Mouse (Mus musculus) megakaryocyte, embryonic 14.5 days (primary cell): Measurements from ENCODE around the gene Zfp317. TPM values are rescaled to one million over a fixed set of nuclear protein-coding genes. Genes with fewer than 3 reads are reported as not detected.
"Not testable (repeated sequence)": the region's sequence is repeated elsewhere in the genome, so short reads cannot be mapped to it uniquely, and the experiment has no call there.

ENCODE experiments used
- H3K27me3 ChIP-seq: replicated peaks from 2 replicates; pipeline ENCODE3; 2012; ENCODE audit warnings: inconsistent platforms
- H3K36me3 ChIP-seq: replicated peaks from 2 replicates; pipeline ENCODE3; 2012; ENCODE audit warnings: low read length, inconsistent platforms, mixed read lengths
- H3K4me1 ChIP-seq: 2 replicates; pipeline ENCODE4 v1.6.1; 2012; ENCODE audit warnings: inconsistent platforms
- H3K4me3 ChIP-seq: replicated peaks from 2 replicates; pipeline ENCODE3; 2012; ENCODE audit warnings: moderate library complexity, mild to moderate bottlenecking, inconsistent platforms
- H3K9me3 ChIP-seq: 2 replicates; pipeline ENCODE4 v1.6.1; 2012; ENCODE audit warnings: inconsistent platforms
- FLI1 ChIP-seq: IDR thresholded peaks from 2 replicates; pipeline ENCODE4 v1.6.1; 2012; ENCODE audit warnings: low read length, inconsistent platforms, mixed read lengths
- GATA1 ChIP-seq: IDR thresholded peaks from 3 replicates; pipeline ENCODE4 v1.6.1; 2012; ENCODE audit warnings: mixed read lengths, low read length, inconsistent platforms, borderline replicate concordance
- polyA plus RNA-seq: library from polyadenylated mRNA; stranded (reverse); fragments of >175 nt; gene quantifications from 2 replicates; pipeline ENCODE4 v1.2.3, GENCODE M21; 2012; ENCODE audit warnings: low replicate concordance; ENCODE audit not compliant: insufficient read depth

Gene Zfp317
- polyA plus RNA-seq = 0.28 and 0.54 TPM in 2 replicates

DNA sequence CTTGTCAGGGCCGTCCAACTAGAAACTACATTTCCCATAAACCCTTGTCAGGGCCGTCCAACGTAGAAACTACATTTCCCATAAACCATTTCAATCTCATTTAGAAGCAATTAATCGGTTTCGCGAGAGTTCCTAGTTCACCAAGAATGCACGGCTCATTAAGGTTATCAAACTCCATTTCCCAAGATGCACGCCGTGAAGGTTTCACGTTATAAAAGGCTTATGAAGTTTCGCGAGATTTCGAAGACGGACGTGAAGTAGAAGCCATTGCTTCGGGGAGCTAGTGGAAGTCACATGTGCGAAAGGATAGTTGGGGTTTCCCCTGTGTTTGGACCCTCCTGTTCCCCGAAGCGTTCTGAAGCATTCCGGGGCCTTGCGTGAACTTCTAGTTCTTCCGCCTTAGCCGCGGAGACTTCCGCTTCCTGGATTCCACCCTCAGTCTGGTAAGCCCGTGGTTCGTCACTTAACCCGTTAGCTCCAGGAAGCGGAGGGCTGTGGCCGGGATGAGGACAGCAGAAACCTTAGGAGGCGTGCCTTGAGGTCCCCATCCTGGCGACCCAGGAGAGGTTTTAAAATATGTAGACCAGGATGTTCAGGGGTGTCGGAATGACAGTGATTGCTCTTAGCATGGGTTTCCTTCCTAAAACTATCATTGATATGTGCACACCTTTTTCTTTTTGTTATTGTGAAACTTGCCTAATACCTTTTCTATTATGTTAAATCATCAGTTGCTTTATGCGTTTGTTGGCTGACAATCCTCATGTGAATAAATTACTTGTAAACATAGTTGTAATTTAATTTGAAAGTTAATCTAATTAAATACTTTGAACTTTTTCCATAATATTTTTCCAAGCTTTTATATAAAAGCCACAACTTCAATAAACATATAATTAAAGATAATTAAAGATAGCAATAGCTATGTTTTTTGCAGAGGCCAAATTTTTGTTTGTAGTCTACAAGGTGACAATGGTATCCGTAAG, at the start of gene Zfp317:
Gene Zfp317 (plus strand): TSS at position 260 of the 980 bp plus-strand sequence.
- Histone ChIP-seq H3K4me1 (peaks cover 26% of the 10 kb centered on the region), H3K36me3 (peaks cover 30% of the 10 kb centered on the region), H3K27me3 (no peaks in the 10 kb centered on the region), H3K9me3 (no peaks in the 10 kb centered on the region), H3K4me3 (peak within 1 kb of the TSS; percentile 95)
- TF ChIP-seq GATA1 = no peak
- no peak for TF ChIP-seq FLI1

DNA sequence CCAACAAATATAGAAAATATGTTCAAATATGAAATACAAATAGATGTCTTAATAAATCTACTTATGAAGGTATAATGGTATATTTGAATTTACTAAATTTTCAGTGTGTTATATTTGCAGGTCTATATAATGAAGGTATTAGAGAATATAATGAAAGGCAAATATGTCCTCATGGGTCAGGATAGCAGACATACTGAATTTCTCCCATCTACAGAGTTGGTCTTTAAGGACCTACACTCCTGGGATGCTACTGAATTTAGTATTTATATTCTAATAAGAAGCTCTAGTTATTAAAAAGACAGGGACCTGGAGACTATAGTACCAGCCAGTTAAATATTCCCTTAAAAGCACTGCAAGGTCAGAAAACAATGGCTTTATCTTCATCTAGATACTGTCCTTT, 39.6 kb upstream of the Zfp317 start, which contains the start of gene Olfr855:
Gene Olfr855 (plus strand): TSS at position 301 of the 400 bp plus-strand sequence.
- H3K36me3 ChIP-seq = no peaks in the 10 kb centered on the region
- no peaks in the 10 kb centered on the region for H3K4me1 ChIP-seq
- no peak within 1 kb of the TSS for H3K4me3 ChIP-seq
- no peak for TF ChIP-seq FLI1
- no peak for TF ChIP-seq GATA1
- no peaks in the 10 kb centered on the region for H3K9me3 ChIP-seq
- H3K27me3 ChIP-seq = no peaks in the 10 kb centered on the region

DNA sequence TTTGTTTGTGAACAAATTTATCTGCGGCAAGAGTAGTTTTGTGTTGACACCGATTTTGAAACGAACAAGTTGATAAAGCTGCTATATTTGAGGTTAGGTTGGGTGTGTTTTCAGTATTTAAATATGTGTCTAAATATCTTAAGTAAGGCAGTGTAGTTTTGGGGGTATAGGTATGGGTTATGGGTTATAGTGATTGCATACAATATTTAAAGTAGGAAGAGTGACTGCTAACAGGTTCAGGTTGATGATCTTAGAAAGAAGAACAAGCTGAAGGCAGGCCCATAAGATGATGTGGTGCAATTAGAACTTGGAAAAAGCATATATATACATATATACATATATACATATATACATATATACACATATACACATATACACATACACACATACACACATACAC, 605 bp upstream of the Zfp317 start:
- peaks cover 18% of the 10 kb centered on the region for H3K4me1 ChIP-seq
- TF ChIP-seq FLI1 (no peak), GATA1 (no peak)
- no peaks in the 10 kb centered on the region for H3K9me3 ChIP-seq

DNA sequence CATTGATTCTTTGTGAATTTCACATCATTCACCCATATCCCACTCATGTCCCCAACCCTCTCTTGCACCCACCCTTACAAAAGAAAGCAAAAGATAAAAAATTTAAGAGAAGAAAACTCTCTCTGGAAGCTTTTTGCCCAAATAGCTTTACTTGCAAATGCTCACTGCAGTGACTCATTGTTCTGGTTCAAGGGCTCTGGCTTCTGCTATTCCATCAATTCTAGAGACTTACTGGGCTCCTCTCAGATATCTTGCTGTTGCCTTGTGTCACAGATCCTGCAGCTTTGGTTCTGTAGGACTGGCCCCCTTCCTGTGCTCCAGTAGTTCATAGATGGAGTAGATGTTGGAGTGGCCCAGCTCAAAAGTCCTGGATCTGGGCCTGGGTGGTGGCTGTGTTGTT, 7.7 kb downstream of the Zfp317 start:
- no peaks in the 10 kb centered on the region for H3K9me3 ChIP-seq
- no peak for TF ChIP-seq GATA1
- no peak for TF ChIP-seq FLI1
- no peaks in the 10 kb centered on the region for H3K27me3 ChIP-seq
- H3K4me1 ChIP-seq = peaks cover 42% of the 10 kb centered on the region
- H3K4me3 ChIP-seq = no peak overlapping the region
- H3K36me3 ChIP-seq = peaks cover 60% of the 10 kb centered on the region

More for the DNA sequence above, 605 bp upstream of the Zfp317 start:
- Histone ChIP-seq H3K4me3 (no peak overlapping the region), H3K27me3 (no peaks in the 10 kb centered on the region), H3K36me3 (peaks cover 22% of the 10 kb centered on the region)

DNA sequence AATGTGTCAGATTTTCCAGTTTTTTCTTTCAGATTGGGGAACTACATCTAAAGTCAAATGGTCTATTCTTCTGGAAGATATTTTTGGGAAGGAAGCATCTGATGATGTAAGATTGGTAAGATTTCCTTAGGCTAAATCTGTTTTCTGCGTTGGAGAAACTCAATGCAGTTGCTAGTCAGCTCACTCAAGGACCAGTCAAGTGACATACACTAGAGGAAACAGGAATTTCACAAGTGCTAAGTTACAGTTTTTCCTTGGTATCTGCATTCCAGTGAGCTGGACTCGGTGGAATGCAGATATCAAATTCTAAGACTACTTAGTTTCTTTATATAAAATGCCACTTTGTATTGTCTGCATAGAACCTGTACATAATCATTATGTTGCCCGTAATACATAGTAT, 23.3 kb downstream of the Zfp317 start:
- Histone ChIP-seq H3K4me3 (no peak overlapping the region), H3K27me3 (no peaks in the 10 kb centered on the region), H3K9me3 (0 out of 2 replicates have a peak, but pooled peaks cover 3% of the 10 kb centered on the region), H3K36me3 (peaks cover 98% of the 10 kb centered on the region), H3K4me1 (peaks cover 22% of the 10 kb centered on the region; the same call in 1 of the 2 replicates)
- no peak for TF ChIP-seq GATA1
- no peak for TF ChIP-seq FLI1

DNA sequence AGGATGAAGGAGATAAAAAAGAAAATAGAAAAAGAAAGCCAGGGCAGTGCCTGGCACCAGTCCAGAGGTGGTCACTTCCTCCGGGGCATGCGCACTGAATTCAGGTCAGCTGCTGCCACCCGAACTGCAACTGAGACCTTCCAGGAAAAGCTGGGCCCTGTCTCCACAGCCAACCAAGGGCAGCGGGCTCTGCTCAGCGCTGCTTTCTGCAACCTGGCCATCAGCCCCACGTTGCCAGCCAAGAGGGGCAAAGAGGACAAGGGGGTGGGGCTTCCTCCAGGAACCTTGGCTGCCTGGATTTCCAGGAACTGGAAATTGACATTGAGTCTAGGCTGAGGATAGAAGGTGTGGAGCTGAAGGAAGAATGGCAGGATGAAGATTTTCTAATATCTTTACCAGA, 68.4 kb downstream of the Zfp317 start:
- Histone ChIP-seq H3K4me3 (peak overlapping the region; percentile 24), H3K36me3 (peaks cover 3% of the 10 kb centered on the region), H3K4me1 (peaks cover 23% of the 10 kb centered on the region), H3K27me3 (no peaks in the 10 kb centered on the region), H3K9me3 (peaks cover 13% of the 10 kb centered on the region)
- TF ChIP-seq GATA1 = no peak
- TF ChIP-seq FLI1 = no peak

DNA sequence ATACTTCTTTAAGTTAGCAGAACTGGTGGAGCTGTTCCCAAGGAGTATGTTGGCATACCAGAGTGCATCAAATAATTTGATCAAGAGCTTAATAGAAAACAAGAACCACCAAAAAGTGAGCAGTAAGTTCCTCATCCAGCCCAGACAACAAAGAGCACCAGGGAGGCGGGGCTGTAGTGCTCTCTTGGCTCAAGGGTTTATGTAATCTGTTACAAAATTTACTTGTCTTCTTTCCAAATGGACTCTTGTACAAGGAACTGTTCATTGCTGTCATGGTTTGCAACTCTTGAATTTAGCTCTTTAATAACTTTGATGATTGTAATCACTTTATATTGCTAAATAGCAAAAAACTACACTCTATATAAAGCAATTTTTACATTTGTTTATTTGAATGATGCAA, 69.5 kb downstream of the Zfp317 start:
- Histone ChIP-seq H3K36me3 (peaks cover 3% of the 10 kb centered on the region), H3K4me1 (peaks cover 23% of the 10 kb centered on the region), H3K9me3 (peaks cover 13% of the 10 kb centered on the region), H3K27me3 (no peaks in the 10 kb centered on the region), H3K4me3 (no peak overlapping the region)
- TF ChIP-seq GATA1 (no peak), FLI1 (no peak)

DNA sequence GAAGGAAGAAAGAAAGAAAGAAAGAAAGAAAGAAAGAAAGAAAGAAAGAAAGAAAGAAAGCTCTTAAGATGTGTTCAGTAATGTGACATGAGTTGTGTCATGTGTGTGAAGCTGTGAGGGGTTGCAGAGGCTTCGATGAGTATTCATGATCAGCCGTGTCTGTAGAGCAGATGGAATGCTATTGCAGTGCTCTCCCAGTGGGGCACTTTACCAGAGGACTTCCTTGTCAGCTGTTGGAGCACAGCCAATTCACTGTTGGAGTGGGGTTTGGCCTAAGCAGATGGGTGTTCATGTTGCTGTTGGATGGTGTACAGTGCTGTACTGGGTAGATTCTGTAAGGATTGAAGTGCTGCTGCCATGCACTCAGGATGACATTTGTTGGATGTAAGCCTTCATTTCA, 70.5 kb downstream of the Zfp317 start:
- Histone ChIP-seq H3K27me3 (no peaks in the 10 kb centered on the region), H3K4me3 (no peak overlapping the region), H3K4me1 (peaks cover 23% of the 10 kb centered on the region), H3K36me3 (peaks cover 3% of the 10 kb centered on the region), H3K9me3 (peaks cover 13% of the 10 kb centered on the region)
- no peak for TF ChIP-seq FLI1
- no peak for TF ChIP-seq GATA1

DNA sequence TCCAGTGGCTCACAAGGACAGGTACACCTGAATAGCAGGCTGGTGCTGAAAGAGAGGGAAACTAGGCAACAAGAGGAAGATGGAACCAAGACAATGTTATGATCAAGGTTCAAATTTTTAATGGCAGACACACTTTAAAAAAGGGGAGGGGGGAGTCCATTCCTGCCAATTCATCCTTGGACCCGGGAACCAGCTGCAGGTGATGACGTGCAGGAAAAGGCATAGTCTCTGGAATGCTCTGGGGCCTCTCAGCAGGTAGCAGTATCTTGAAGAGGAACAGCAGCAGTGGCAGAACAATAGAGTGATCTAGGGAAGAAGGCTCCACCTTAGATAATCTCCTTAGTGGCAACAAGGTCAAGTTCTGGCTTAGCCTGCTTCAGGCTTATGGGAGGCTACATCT, 72.4 kb downstream of the Zfp317 start:
- Histone ChIP-seq H3K9me3 (peaks cover 16% of the 10 kb centered on the region), H3K4me1 (peaks cover 20% of the 10 kb centered on the region)
- not testable (repeated sequence) for H3K27me3 ChIP-seq, H3K36me3 ChIP-seq, H3K4me3 ChIP-seq

DNA sequence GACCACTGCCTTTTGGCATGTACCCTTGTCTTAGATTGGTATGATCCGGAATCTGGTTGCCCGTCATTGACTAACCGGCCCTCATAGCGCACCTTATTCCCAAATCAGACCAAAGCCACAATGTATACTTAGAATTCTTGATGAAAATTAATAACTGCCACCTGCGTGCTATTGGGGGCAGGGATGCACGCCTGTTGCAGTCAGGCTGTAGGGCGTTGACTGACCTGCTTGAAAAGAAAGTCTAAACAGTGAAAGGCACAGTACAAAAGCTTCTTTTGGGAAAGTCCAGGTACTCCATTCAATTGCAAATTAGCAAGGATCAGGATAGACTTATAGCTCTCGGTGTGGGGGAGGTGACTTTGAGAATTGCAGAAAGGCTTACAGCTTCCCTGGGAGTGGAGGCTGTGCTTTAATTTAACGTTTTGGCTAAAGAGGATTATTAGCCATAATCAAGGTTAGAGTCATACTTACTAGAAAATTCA, 73.0 kb downstream of the Zfp317 start:
- H3K36me3 ChIP-seq, H3K4me3 ChIP-seq, H3K27me3 ChIP-seq: not testable (repeated sequence)
- peaks cover 16% of the 10 kb centered on the region for H3K4me1 ChIP-seq
- peaks cover 16% of the 10 kb centered on the region for H3K9me3 ChIP-seq

Other genes with a start within 250 kb of the Zfp317 start
- gene Olfr847, start 243.4 kb upstream of the Zfp317 start, polyA plus RNA-seq = not detected in 2 replicates
- gene Olfr849, start 181.8 kb upstream of the Zfp317 start, polyA plus RNA-seq = not detected in 2 replicates
- gene Olfr850, start 143.9 kb upstream of the Zfp317 start, polyA plus RNA-seq = not detected in 2 replicates
- not detected in 2 replicates for gene Olfr851, start 128.8 kb upstream of the Zfp317 start, polyA plus RNA-seq
- not detected in 2 replicates for gene Olfr853, start 81.0 kb upstream of the Zfp317 start, polyA plus RNA-seq
- gene Olfr854, start 54.7 kb upstream of the Zfp317 start, polyA plus RNA-seq = not detected in 2 replicates
- gene Olfr855, start 39.5 kb upstream of the Zfp317 start, polyA plus RNA-seq = not detected in 2 replicates
- not detected in 2 replicates for gene Olfr857, start 87.3 kb downstream of the Zfp317 start, polyA plus RNA-seq
- gene Olfr58, start 158.2 kb downstream of the Zfp317 start, polyA plus RNA-seq = not detected in 2 replicates
- not detected in 2 replicates for gene Olfr859, start 182.8 kb downstream of the Zfp317 start, polyA plus RNA-seq
- gene Olfr860, start 227.6 kb downstream of the Zfp317 start, polyA plus RNA-seq = not detected in 2 replicates